Mouse (Mus musculus): ENCODE results near the gene Rnase2a. TPM values are rescaled to one million over a fixed set of nuclear protein-coding genes. Genes with fewer than 3 reads are reported as not detected.
"Not testable (repeated sequence)": the region's sequence is repeated elsewhere in the genome, so short reads cannot be mapped to it uniquely, and the experiment has no call there.

The Rnase2a gene
- not detected in 2 replicates for polyA plus RNA-seq (2015; fragmentation: Nextera tagmentation; extraction: Ambion mirVana)

DNA sequence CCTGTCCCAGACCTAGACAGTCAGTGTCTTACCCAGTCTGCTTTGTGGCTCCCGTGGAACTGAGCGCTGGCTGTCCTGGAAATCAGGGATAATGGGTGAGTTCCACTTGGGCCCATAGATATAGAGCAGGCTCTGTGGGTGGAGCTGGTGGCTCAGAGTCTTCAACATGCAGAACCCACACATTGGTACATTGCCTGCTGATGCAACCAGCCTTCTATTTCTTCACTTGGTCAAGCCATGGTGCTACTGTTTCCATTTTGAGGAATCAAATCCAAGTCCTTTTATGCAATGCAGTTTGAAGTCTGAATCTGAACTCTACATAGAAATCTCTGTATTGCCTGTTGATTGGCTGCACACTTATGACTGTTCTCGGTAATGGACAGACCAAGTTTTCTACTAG, at the start of gene Rnase2a:
Rnase2a (minus strand) TSS at position 72 of the 400 bp plus-strand sequence.
- H3K27ac ChIP-seq: no peak within 1 kb of the TSS
- 91% methylated on average over 3 of the region's 3 CpGs for WGBS
- no peak for ATAC-seq (ENCODE audit: borderline replicate concordance, extremely low read depth, low FRiP score, low TSS enrichment)

DNA sequence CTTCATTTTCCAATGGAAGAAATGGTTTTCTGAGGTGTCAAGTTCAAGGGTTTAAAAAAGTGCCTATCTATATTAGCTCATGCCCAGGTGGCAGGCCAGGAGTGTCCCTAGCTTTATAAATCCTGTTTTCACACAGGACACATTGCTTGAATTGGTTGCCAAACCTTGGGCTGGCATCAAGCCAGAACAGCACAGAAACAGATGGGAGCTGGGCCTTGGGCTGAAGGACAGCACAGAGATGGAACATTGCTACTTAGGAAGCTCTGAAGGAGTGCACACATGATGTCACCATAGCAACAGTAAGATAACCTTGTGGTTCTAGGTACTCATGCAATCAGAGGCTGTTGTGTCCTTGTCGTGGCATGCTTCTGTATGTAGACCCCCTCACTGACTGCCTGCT, 35.6 kb upstream of the Rnase2a start:
- Histone ChIP-seq H3K4me1 (no peaks in the 10 kb centered on the region), H3K27me3 (no peaks in the 10 kb centered on the region), H3K27ac (no peak overlapping the region), H3K4me2 (no peak overlapping the region), H3K36me3 (no peaks in the 10 kb centered on the region), H3K4me3 (no peak overlapping the region), H3K9me3 (no peaks in the 10 kb centered on the region), H3K9ac (no peak overlapping the region)
- WGBS: 39% methylated on average over 1 of the region's 1 CpGs
- no peak for ATAC-seq (ENCODE audit: borderline replicate concordance, extremely low read depth, low FRiP score, low TSS enrichment)

More for the DNA sequence above, at the start of gene Rnase2a:
- H3K4me1 ChIP-seq: no peaks in the 10 kb centered on the region
- H3K9ac ChIP-seq: no peak within 1 kb of the TSS
- no peaks in the 10 kb centered on the region for H3K9me3 ChIP-seq
- H3K36me3 ChIP-seq: no peaks in the 10 kb centered on the region
- H3K27me3 ChIP-seq: no peaks in the 10 kb centered on the region
- H3K4me2 ChIP-seq: no peak within 1 kb of the TSS
- no peak within 1 kb of the TSS for H3K4me3 ChIP-seq

DNA sequence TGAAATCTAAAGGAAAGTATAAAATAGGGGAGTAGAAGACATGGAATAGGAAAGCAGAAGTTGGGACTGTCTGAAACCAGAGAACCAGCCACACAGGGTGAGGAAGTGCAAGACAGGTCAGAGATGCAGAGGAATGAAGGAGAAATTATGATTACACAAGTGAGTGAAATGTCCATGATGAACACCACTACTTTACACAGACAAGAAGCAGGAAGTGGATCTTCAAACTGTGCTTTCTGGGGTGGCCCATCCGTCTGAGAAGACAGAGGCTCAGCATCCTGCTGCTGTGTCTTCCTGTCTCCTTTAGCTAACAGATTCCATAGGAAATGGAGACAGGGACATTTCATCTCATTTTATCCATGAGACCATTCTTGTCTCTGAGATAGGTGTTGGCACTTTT, 22.6 kb upstream of the Rnase2a start:
- not testable (repeated sequence) for H3K27me3 ChIP-seq; H3K27ac ChIP-seq; H3K4me1 ChIP-seq; H3K4me2 ChIP-seq; ATAC-seq (ENCODE audit: borderline replicate concordance, extremely low read depth, low FRiP score, low TSS enrichment); H3K4me3 ChIP-seq; H3K9ac ChIP-seq; H3K36me3 ChIP-seq; H3K9me3 ChIP-seq
- 31% methylated on average over 1 of the region's 1 CpGs for WGBS

DNA sequence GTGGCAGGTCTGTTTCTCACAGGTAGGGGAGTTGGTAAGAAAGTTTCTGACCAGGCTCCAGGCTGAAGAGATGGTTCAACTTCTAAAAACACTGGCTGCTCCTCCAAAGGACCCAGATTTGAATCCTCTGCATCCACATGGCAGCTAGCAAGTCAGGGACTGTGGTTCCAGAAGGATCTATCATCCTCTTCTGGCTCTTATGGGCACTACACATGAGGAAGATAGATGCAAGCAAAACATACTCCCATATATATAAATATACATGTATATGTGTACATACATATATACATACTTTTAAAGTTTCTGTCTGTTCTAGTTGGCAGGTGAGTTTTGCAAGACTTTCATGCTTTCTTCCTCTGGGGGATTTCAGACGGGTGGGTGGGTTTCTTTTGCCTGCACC, 12.8 kb upstream of the Rnase2a start:
- 73% methylated on average over 1 of the region's 1 CpGs for WGBS
- Histone ChIP-seq H3K4me1 (no peaks in the 10 kb centered on the region), H3K9me3 (no peaks in the 10 kb centered on the region), H3K36me3 (no peaks in the 10 kb centered on the region), H3K9ac (no peak overlapping the region), H3K4me3 (no peak overlapping the region), H3K27me3 (no peaks in the 10 kb centered on the region), H3K4me2 (no peak overlapping the region), H3K27ac (no peak overlapping the region)
- ATAC-seq (ENCODE audit: borderline replicate concordance, extremely low read depth, low FRiP score, low TSS enrichment): no peak

DNA sequence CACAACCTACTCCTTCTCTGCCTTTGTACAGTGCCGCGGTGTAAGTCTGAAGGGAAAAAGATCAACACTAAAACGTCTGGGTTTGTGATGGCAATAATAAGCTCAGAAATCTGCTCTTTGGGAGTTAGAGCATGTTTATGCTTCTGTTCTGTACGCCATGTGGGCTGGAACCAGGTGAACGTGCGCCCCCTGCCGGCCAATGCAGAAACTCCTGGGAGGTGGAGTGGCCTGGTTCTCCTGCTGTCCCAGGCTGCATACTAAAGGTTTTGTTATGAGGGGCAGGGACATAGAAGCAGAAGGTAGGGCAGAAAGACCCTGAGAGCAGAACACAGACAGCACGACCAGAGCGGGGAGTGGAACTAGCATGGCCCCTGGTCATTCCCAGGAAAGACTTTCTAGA, 10.2 kb upstream of the Rnase2a start:
- 3% methylated on average over 9 of the region's 9 CpGs for WGBS
- no peaks in the 10 kb centered on the region for H3K9me3 ChIP-seq
- H3K9ac ChIP-seq: no peak overlapping the region
- H3K4me1 ChIP-seq: no peaks in the 10 kb centered on the region
- no peaks in the 10 kb centered on the region for H3K36me3 ChIP-seq
- peak overlapping the region; percentile 34; the same call in 1 of the 2 replicates for H3K4me2 ChIP-seq
- H3K27me3 ChIP-seq: no peaks in the 10 kb centered on the region
- peak; percentile 81; the same call in 1 of the 2 replicates for ATAC-seq (ENCODE audit: borderline replicate concordance, extremely low read depth, low FRiP score, low TSS enrichment)
- H3K27ac ChIP-seq: no peak overlapping the region
- H3K4me3 ChIP-seq: no peak overlapping the region

GRCm38 (mm10) chr14:51265667-51266066, 9.8 kb upstream of the Rnase2a start:
- 32% methylated on average over 4 of the region's 4 CpGs for WGBS
- Histone ChIP-seq H3K27ac (no peak overlapping the region), H3K4me1 (no peaks in the 10 kb centered on the region), H3K9me3 (no peaks in the 10 kb centered on the region), H3K4me2 (peak overlapping the region; percentile 34; the same call in 1 of the 2 replicates), H3K27me3 (no peaks in the 10 kb centered on the region), H3K9ac (no peak overlapping the region), H3K4me3 (no peak overlapping the region), H3K36me3 (no peaks in the 10 kb centered on the region)
- no peak for ATAC-seq (ENCODE audit: borderline replicate concordance, extremely low read depth, low FRiP score, low TSS enrichment)

DNA sequence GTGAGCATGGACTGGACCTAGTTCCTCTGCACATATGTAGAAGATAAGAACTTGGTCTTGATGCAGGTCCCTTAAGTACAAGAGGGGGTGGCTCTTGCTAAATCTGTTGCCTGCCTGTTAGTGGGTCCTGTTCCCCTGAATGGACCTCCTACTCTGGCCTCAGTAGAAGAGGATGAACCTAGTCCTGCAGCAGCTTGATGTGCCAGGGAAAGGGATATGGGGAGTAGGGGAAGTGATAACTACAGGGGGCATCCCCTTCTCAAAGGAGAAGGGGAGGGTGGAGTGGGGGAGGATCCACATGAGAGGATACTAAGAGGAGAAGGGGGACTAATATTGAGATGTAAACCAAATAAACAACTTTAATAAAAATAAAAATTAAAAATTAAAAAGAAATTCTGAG, 6.5 kb upstream of the Rnase2a start:
- no peak overlapping the region for H3K27ac ChIP-seq
- ATAC-seq (ENCODE audit: borderline replicate concordance, extremely low read depth, low FRiP score, low TSS enrichment): no peak
- H3K4me1 ChIP-seq: no peaks in the 10 kb centered on the region
- H3K36me3 ChIP-seq: no peaks in the 10 kb centered on the region
- H3K4me2 ChIP-seq: no peak overlapping the region
- no peaks in the 10 kb centered on the region for H3K27me3 ChIP-seq
- H3K9ac ChIP-seq: no peak overlapping the region
- no peaks in the 10 kb centered on the region for H3K9me3 ChIP-seq
- H3K4me3 ChIP-seq: no peak overlapping the region

DNA sequence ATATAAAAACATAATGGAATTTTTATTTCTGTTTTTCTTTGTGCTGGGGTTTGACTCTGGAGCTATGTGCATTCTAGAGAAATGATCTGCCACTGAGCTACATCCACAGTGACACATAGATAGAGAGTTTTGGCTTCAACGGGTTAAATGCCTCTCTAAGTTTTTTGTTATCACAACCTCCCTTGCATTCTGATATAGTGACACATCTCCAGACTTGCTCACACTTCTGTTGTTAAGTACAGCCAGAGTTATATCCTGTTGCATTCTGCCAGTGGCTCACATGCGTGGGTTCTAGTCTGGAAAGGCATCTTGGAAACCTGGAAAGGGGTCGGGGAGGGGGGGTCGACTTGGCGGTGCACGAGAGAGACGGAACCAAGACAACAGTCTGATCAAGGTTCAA, 3.8 kb upstream of the Rnase2a start:
- no peaks in the 10 kb centered on the region for H3K27me3 ChIP-seq
- H3K4me1 ChIP-seq: no peaks in the 10 kb centered on the region
- H3K9ac ChIP-seq: no peak overlapping the region
- H3K4me2 ChIP-seq: no peak overlapping the region
- no peak overlapping the region for H3K4me3 ChIP-seq
- 89% methylated on average over 7 of the region's 7 CpGs for WGBS
- no peaks in the 10 kb centered on the region for H3K36me3 ChIP-seq
- no peaks in the 10 kb centered on the region for H3K9me3 ChIP-seq
- no peak overlapping the region for H3K27ac ChIP-seq
- ATAC-seq (ENCODE audit: borderline replicate concordance, extremely low read depth, low FRiP score, low TSS enrichment): no peak

DNA sequence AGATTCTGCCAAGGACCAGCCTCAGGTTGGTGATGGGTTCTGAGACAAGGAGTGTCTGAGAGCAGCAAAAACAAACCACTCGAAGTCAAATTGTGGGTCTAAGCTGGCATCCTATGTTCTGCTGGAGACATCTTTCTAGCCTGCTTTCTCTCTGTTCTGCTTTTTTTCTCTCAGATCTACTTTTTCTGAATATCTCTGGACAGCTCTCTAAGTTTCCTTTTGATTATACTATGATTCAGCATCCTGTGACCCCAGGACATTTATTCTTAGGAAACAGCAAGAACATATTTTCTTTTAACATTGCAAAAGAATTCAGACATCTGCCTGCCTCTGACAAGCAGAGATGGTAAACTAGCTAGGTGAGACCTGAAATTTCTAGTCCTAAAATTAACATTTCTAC, 2.3 kb downstream of the Rnase2a start:
- WGBS: 79% methylated on average over 1 of the region's 1 CpGs
- no peaks in the 10 kb centered on the region for H3K27me3 ChIP-seq
- no peaks in the 10 kb centered on the region for H3K36me3 ChIP-seq
- no peak overlapping the region for H3K9ac ChIP-seq
- no peaks in the 10 kb centered on the region for H3K4me1 ChIP-seq
- no peak overlapping the region for H3K4me2 ChIP-seq
- H3K9me3 ChIP-seq: no peaks in the 10 kb centered on the region
- ATAC-seq (ENCODE audit: borderline replicate concordance, extremely low read depth, low FRiP score, low TSS enrichment): no peak
- H3K4me3 ChIP-seq: no peak overlapping the region
- no peak overlapping the region for H3K27ac ChIP-seq

DNA sequence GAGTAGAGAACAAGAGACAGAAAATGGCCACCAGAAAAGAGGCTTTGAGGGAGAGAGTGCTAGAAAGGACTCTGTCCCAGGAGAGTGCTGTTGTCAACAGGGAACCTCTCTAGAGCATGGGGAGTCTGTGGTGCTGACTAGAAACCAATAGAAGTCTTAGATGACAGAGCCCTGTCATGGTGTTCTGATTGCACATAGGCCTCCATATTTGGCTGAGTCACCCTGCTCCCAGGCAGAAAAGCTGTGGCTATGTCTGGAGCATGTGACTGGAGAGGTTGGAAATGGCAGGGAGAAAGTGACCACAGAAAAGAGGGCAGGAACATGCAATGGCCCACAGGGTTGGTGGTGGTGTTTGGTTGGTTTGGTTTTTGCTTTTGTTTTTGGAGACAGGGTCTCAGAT, 3.7 kb downstream of the Rnase2a start:
- H3K27me3 ChIP-seq; H3K4me1 ChIP-seq; H3K4me2 ChIP-seq; H3K9ac ChIP-seq; H3K27ac ChIP-seq; H3K36me3 ChIP-seq; H3K4me3 ChIP-seq; ATAC-seq (ENCODE audit: borderline replicate concordance, extremely low read depth, low FRiP score, low TSS enrichment); H3K9me3 ChIP-seq: not testable (repeated sequence)

- H3K36me3 ChIP-seq: no peaks in the 10 kb centered on the region
- H3K4me1 ChIP-seq: no peaks in the 10 kb centered on the region
- WGBS: 69% methylated on average over 3 of the region's 3 CpGs
- no peak overlapping the region for H3K4me2 ChIP-seq
- H3K9ac ChIP-seq: no peak overlapping the region
- H3K27ac ChIP-seq: no peak overlapping the region
- no peak overlapping the region for H3K4me3 ChIP-seq
- H3K9me3 ChIP-seq: no peaks in the 10 kb centered on the region
- ATAC-seq (ENCODE audit: borderline replicate concordance, extremely low read depth, low FRiP score, low TSS enrichment): no peak
- H3K27me3 ChIP-seq: no peaks in the 10 kb centered on the region
Observed at GRCm38 (mm10) chr14:51250348-51250747, 5.6 kb downstream of the Rnase2a start.

DNA sequence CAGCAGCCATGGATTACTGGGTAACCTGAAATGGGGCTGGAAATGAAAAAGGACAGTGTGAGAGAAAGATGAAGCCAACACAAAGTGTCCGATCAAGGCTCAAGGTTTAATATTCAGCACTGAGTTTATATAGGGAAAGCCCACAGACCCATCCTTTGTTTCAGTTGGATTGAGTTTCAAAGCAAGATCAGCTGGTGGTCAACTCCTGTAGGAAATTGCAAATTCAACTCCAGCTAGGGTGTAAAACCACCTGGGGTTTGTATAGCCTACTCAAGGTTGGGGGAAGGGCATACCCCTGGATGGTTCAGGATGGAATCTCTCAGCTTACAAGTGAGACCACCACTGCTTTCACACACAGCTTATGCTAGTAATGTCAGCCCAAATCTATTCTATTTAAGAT, 8.2 kb downstream of the Rnase2a start:
- Histone ChIP-seq H3K4me2 (no peak overlapping the region), H3K9ac (no peak overlapping the region), H3K36me3 (no peaks in the 10 kb centered on the region), H3K4me3 (no peak overlapping the region), H3K27ac (no peak overlapping the region), H3K27me3 (no peaks in the 10 kb centered on the region), H3K9me3 (no peaks in the 10 kb centered on the region), H3K4me1 (no peaks in the 10 kb centered on the region)
- 83% methylated on average over 1 of the region's 1 CpGs for WGBS
- ATAC-seq (ENCODE audit: borderline replicate concordance, extremely low read depth, low FRiP score, low TSS enrichment): no peak

GRCm38 (mm10) chr14:51240899-51241298, 15.0 kb downstream of the Rnase2a start:
- Histone ChIP-seq H3K9me3 (no peaks in the 10 kb centered on the region), H3K4me3 (no peak overlapping the region), H3K27ac (no peak overlapping the region), H3K4me1 (no peaks in the 10 kb centered on the region), H3K9ac (no peak overlapping the region), H3K4me2 (no peak overlapping the region), H3K27me3 (no peaks in the 10 kb centered on the region), H3K36me3 (no peaks in the 10 kb centered on the region)
- ATAC-seq (ENCODE audit: borderline replicate concordance, extremely low read depth, low FRiP score, low TSS enrichment): no peak

Data from lung, embryonic 15.5 days (tissue).